In the genomic region with DNA sequence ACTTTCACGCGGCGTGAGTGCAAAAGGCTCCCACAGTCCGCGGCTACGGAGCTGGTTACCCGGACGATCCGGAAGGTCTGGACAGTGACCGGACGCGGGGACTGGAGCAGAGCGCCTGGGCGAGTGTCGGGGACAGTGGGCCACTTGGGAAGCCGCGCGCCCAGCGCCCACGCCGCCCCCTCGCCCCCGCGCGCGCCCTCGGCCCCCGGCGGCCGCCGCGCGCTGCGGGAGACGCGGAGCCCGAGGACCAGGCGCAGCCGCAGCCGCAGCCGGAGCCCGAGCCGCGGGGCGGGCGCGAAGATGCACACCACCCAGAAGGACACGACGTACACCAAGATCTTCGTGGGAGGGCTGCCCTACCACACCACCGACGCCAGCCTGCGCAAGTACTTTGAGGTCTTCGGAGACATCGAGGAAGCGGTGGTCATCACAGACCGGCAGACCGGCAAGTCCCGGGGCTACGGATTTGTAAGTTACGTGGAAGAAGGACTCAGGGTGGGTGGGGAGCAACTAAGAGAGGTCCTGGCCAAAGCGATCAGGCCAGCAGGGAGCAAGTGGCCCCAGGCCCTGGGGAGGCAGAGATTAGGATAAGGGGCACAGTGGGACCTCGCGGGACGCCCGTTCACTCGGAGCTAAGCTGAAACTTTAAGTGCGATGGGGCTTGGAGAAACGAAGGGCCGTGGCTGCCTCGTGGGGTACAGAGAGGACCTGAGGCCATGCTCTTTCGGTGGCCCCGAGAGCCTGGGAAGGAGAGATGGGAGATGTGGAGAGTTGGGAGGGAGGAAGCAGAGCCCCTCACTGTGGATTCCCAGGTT, we compare ENCODE assay signal across 8 mouse cellular contexts. TPM values are rescaled to one million over a fixed set of nuclear protein-coding genes. Genes with fewer than 3 reads are reported as not detected.
DNase-seq lines count a peak whose midpoint lies in the region; ATAC-seq lines count a peak whose summit lies in the region.

No protein-coding gene starts in this region.

- H3K27ac ChIP-seq in kidney, embryonic 14.5 days (ENCODE audit: low read depth, low read length) = no peak overlapping the region
- no peak overlapping the region for H3K27ac ChIP-seq in embryonic facial prominence, embryonic 11.5 days (replicated peaks; ENCODE audit: low read depth, low read length)
- H3K27ac ChIP-seq in hindbrain, embryonic 16.5 days (ENCODE audit: low read depth, low read length) = peak overlapping the region; percentile 64
- H3K27ac ChIP-seq in liver, embryonic 16.5 days (ENCODE audit: low read length) = no peak overlapping the region

- H3K27me3 ChIP-seq in kidney, embryonic 14.5 days (ENCODE audit: control insufficient read depth, insufficient read depth, low read length) = no peaks in the 10 kb centered on the region
- H3K27me3 ChIP-seq in embryonic facial prominence, embryonic 11.5 days (ENCODE audit: control insufficient read depth, insufficient read depth, low read length) = peaks cover 4% of the 10 kb centered on the region; the same call in 1 of the 2 replicates
- no peaks in the 10 kb centered on the region for H3K27me3 ChIP-seq in hindbrain, embryonic 16.5 days (replicated peaks; ENCODE audit: control insufficient read depth, insufficient read depth, low read length)
- peaks cover 33% of the 10 kb centered on the region for H3K27me3 ChIP-seq in liver, embryonic 16.5 days (ENCODE audit: control insufficient read depth, insufficient read depth, low read depth, low read length)

- ATAC-seq in kidney, embryonic 14.5 days (ENCODE audit: low FRiP score, low TSS enrichment) = peak; percentile 63
- no peak; the same call in 1 of the 2 replicates for ATAC-seq in embryonic facial prominence, embryonic 11.5 days (replicated peaks; ENCODE audit: insufficient number of reproducible peaks, low FRiP score, low TSS enrichment, low read depth)
- peak; percentile 47 for ATAC-seq in hindbrain, embryonic 16.5 days
- no peak for ATAC-seq in liver, embryonic 16.5 days (ENCODE audit: low read depth)
- ATAC-seq in inflammation-experienced regulatory T-cells, adult 6 months = no peak

- no peaks in the 10 kb centered on the region for H3K9me3 ChIP-seq in kidney, embryonic 14.5 days (ENCODE audit: control insufficient read depth, low read length)
- H3K9me3 ChIP-seq in embryonic facial prominence, embryonic 11.5 days (replicated peaks; ENCODE audit: control insufficient read depth, low read length) = no peaks in the 10 kb centered on the region
- H3K9me3 ChIP-seq in hindbrain, embryonic 16.5 days (ENCODE audit: control insufficient read depth, low read length) = no peaks in the 10 kb centered on the region
- H3K9me3 ChIP-seq in liver, embryonic 16.5 days (replicated peaks; ENCODE audit: control insufficient read depth, low read length) = no peaks in the 10 kb centered on the region

- H3K4me2 ChIP-seq in kidney, embryonic 14.5 days (replicated peaks; ENCODE audit: low read depth, low read length) = peak overlapping the region; percentile 88
- H3K4me2 ChIP-seq in embryonic facial prominence, embryonic 11.5 days (ENCODE audit: low read depth, low read length) = peak overlapping the region; percentile 97
- H3K4me2 ChIP-seq in hindbrain, embryonic 16.5 days (ENCODE audit: low read length) = peak overlapping the region; percentile 97
- H3K4me2 ChIP-seq in liver, embryonic 16.5 days (ENCODE audit: low read depth, low read length) = peak overlapping the region; percentile 66

- H3K9ac ChIP-seq in kidney, embryonic 14.5 days (ENCODE audit: low read depth, low read length) = peak overlapping the region; percentile 51
- H3K9ac ChIP-seq in embryonic facial prominence, embryonic 11.5 days (replicated peaks; ENCODE audit: low read length) = peak overlapping the region; percentile 67
- H3K9ac ChIP-seq in hindbrain, embryonic 16.5 days (ENCODE audit: low read depth, low read length) = peak overlapping the region; percentile 84
- H3K9ac ChIP-seq in liver, embryonic 16.5 days (ENCODE audit: low read depth, low read length) = no peak overlapping the region; the same call in 1 of the 2 replicates

- peak overlapping the region; percentile 48 for H3K4me3 ChIP-seq in kidney, embryonic 14.5 days (ENCODE audit: low read length)
- H3K4me3 ChIP-seq in embryonic facial prominence, embryonic 11.5 days (ENCODE audit: low read depth, low read length) = peak overlapping the region; percentile 57
- H3K4me3 ChIP-seq in hindbrain, embryonic 16.5 days (ENCODE audit: low read length) = peak overlapping the region; percentile 74
- H3K4me3 ChIP-seq in liver, embryonic 16.5 days (ENCODE audit: low read depth, low read length) = peak overlapping the region; percentile 53

- no peak for DNase-seq in kidney, adult 9 months
- peak; percentile 19 for DNase-seq in T-cell, adult 2 months (ENCODE audit: low spot score)
- DNase-seq in embryonic facial prominence, embryonic 11.5 days (ENCODE audit: low spot score) = peak; percentile 40
- peak; percentile 56 for DNase-seq in retina, postnatal 1 day

- WGBS in kidney, embryonic 14.5 days = under 1% methylated on average over 69 of the region's 73 CpGs
- WGBS in embryonic facial prominence, embryonic 11.5 days = under 1% methylated on average over 66 of the region's 73 CpGs
- WGBS in hindbrain, embryonic 16.5 days = under 1% methylated on average over 71 of the region's 73 CpGs
- WGBS in liver, embryonic 16.5 days (ENCODE audit: insufficient replicate concordance) = under 1% methylated on average over 72 of the region's 73 CpGs

- 0 out of 2 replicates have a peak, but pooled peaks cover 4% of the 10 kb centered on the region for H3K4me1 ChIP-seq in kidney, embryonic 14.5 days (ENCODE audit: control insufficient read depth, insufficient read depth, low read length)
- H3K4me1 ChIP-seq in embryonic facial prominence, embryonic 11.5 days (ENCODE audit: control insufficient read depth, insufficient read depth, low read length) = no peaks in the 10 kb centered on the region
- 0 out of 2 replicates have a peak, but pooled peaks cover 3% of the 10 kb centered on the region for H3K4me1 ChIP-seq in hindbrain, embryonic 16.5 days (ENCODE audit: control insufficient read depth, insufficient read depth, low read depth, low read length)
- H3K4me1 ChIP-seq in liver, embryonic 16.5 days (ENCODE audit: control insufficient read depth, low read depth, low read length) = no peaks in the 10 kb centered on the region

- no peaks in the 10 kb centered on the region for H3K36me3 ChIP-seq in kidney, embryonic 14.5 days (ENCODE audit: control insufficient read depth, insufficient read depth, low read length)
- H3K36me3 ChIP-seq in embryonic facial prominence, embryonic 11.5 days (replicated peaks; ENCODE audit: control insufficient read depth, insufficient read depth, low read depth, low read length) = no peaks in the 10 kb centered on the region
- no peaks in the 10 kb centered on the region for H3K36me3 ChIP-seq in hindbrain, embryonic 16.5 days (ENCODE audit: control insufficient read depth, insufficient read depth, low read length)
- no peaks in the 10 kb centered on the region for H3K36me3 ChIP-seq in liver, embryonic 16.5 days (ENCODE audit: control insufficient read depth, insufficient read depth)

RNA-seq across cellular contexts. Expression of gene Rbm24, which starts 0.7 kb away (rescaled TPM):
- 0.97 and 1.1 TPM in 2 replicates for polyA plus RNA-seq in kidney, embryonic 14.5 days (2014; fragmentation: Nextera tagmentation; extraction: Ambion mirVana)
- 3.6 and 5.5 TPM in 2 replicates for polyA plus RNA-seq in embryonic facial prominence, embryonic 11.5 days (2014; fragmentation: Nextera tagmentation; extraction: Ambion mirVana)
- 2.4 and 2.8 TPM in 2 replicates for polyA plus RNA-seq in hindbrain, embryonic 16.5 days (2015; fragmentation: Nextera tagmentation; extraction: Ambion mirVana)
- polyA plus RNA-seq in liver, embryonic 16.5 days (2015; fragmentation: Nextera tagmentation; extraction: Ambion mirVana) = 0.09 and 0.13 TPM in 2 replicates
- polyA plus RNA-seq in inflammation-experienced regulatory T-cells, adult 6 months (2017; shearing (Covaris generic)) = under 1 TPM in 2 of 3 experiments, not detected in 1; 0.15 to 0.67 TPM

Comparison
In these comparisons a context has a peak if more than half of its experiments do, and no peak if none do; other contexts are left out.
1. ATAC-seq: peak in kidney, embryonic 14.5 days (single experiment) and hindbrain, embryonic 16.5 days (single experiment); none in embryonic facial prominence, embryonic 11.5 days (single experiment), liver, embryonic 16.5 days (single experiment) and inflammation-experienced regulatory T-cells, adult 6 months (single experiment).
2. Peak in every context shown above with its lines, with median percentiles within 50 percentile points of each other: H3K4me2 ChIP-seq and H3K4me3 ChIP-seq.